Mouse (Mus musculus): ENCODE data around the gene Tgfbr2.
"Not testable (repeated sequence)": the region's sequence is repeated elsewhere in the genome, so short reads cannot be mapped to it uniquely, and the experiment has no call there.

The Tgfbr2 gene

DNA sequence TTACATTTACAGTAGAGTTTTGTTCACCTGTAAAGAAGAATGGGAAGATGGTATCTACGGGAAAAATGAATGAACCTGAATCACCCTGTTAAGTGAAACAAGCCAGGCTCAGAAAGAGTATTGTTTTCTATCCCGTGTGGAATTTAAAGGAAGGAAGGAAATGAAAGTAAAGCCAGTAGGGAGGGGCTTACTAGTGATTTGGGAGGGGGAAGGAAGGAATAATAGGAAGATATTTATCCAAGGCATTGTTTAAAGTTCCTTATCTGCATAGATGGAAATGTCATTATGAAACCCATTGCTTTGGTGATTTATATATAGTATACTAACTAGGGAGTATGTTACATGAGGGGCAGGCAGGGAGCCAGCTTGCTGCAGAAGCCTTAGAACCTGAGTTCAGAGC, 66.4 kb downstream of the Tgfbr2 start:
- DNase-seq, result no peak

DNA sequence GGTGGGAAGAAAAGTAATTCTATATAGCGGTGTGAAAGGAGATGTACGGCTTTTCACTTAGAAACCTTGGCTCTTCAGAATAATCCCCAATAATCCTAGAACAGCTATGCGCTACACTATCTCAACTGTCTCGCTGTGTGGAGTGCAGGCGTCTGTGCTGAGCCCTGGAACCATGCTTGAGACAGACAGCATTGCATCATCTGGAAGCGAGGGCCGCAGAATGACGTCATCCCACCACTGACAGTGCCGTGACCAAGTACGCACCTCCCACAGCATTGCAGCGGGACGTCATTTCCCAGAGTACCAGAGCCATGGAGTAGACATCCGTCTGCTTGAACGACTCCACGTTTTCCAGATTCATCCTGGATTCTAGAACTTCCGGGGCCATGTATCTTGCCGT, 70.4 kb downstream of the Tgfbr2 start:
- DNase-seq, result no peak

DNA sequence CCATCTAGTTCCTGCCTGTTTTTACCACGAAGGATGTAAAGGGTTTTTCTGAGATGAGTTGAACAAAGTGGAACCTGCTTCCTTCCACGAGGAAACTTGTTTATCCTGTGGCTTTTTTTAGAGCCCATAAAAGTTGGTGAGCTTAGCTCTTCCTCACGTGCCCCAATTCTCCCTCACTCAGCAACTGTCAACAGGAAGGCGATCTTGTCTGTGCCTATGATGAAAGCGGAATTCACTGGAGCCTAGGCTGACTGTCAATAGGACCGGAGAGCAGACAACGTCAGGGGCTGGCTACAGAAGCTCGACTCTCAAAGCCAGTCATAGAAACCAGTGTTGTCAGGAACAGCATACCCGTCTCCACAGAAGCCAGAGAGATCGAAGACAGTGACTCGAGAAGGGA, 73.3 kb downstream of the Tgfbr2 start:
- no peak for DNase-seq

DNA sequence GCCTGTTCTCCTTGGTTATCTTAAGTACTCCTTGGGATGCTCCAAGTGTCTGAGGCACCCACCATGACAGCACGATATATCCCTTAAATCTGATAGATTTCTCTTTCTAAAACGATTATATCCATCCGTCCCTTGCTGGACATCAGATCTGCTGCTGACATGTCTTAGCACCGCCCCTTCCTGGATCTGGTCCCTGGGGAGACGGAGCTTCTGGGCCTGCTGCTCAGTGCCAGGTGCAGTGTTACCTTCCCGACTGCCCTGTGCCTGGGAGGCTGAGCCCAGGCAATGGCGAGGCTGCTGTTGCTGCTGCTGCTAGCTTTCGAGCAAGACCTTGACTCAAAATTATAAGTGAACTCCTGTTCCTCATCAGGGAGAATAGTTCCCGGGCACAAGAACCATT, 75.1 kb downstream of the Tgfbr2 start:
- no peak for DNase-seq

DNA sequence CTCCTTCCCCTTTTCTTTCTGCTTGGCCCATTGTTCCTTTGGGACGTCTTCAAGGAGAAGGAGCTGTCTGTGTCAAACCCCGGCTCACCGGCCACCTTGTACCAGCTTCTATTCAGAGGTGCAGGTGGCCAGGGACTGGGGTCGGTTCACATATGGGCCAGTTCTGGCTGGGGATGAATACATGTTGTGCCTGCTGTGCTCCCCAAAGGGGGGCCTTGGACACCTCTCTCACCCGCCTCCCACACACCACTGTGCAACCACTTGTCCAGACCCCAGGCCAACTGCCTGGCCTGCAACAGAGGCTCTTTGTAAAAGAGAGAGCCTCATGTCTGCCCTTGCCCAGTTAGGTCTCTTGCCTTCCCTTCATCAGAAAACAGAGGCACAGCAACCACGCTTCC, 75.6 kb downstream of the Tgfbr2 start:
- DNase-seq, result no peak

DNA sequence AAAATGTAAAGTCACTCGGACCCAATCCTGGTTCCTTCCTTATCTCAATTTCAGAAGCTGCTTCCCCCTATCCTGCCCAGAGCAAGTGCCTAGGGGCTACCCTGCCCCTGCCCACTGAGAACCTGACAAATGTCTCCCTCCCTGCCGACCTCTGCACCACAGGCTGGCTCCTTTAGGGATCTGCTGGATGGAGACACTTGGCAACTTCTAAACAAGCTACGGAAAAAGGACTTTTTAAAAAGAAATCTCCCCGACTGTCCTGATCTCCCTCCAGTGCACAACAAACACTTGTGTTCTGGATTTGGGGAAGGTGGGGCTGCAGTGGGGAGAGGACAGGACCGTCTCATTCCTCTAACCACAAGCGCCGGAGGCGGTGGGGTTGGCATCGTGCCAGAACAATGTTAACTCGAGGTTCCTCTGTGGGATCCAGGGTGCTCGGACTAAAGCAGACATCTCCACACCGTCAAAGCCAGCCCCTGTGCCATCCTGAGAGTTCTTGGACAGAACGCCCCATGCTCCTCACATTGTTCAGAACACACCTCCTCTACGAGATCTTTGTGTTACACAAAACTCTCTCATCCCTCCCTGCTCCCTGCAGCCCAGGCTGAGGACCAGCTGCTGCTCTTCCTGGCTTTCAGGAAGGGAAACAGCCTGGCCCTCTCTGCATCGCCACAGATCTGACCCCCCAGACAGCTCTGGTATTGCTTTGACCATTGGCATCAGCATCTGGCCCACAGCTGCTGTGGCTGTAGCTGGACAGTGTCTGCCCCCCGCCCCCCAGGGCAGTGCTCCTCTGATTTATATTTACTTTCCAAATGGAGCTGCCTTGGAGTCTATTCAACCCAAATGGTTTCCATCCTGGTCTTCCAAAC, 76.2 kb downstream of the Tgfbr2 start:
- DNase-seq, result no peak

DNA sequence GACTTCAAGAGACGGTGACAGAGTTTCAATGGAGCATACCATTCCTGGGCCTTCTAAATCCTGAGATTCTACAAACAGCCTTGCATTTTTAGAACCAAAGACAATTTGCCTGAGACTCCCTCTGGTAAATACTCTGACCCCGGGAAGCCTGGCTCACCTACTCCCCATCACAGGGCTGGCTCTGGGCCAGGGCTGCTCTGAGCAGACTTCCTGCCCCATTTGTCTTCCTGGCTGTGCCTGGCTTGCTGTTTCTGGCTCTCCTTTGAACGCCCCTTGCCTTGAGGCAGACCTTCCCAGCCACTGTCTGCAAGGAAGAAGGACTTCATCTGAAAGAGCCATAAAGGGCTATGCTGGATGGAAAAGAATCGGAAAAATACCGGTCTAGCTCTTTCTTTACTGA, 83.2 kb downstream of the Tgfbr2 start:
- no peak for DNase-seq

DNA sequence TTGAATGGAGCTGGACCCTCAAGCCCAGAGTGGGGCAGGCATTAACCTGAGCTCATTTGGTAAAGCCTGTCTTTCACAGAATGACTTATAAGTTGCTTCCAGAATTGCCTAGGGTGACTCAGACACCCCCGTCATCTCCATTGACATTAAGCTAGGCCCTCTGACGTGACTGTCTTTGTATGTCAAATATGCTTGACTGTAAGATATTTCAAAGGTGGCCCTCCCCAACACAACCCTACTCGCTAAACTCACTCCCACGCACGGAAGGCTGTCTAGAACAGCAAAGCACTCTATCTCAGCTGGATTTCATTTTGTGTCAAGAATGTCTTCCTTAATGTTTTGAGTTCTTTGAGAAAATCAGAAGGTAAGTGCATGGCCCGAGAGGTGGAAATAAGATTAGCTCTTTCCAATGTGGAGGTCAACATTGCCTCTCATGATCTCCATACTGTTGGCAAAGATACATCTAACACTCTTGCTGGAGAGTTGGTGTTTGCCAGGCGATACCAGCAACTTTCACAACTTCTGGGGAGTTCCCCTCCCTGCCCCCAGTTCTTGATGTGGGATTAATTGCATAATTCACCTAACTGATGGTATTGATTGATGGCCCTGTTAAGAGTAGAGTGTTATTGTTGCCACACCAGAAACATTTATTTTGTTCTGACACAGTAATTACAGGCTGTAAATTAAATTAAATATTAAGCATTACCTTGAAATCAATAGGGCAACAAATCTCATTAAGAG, 83.9 kb downstream of the Tgfbr2 start:
- DNase-seq, result no peak

DNA sequence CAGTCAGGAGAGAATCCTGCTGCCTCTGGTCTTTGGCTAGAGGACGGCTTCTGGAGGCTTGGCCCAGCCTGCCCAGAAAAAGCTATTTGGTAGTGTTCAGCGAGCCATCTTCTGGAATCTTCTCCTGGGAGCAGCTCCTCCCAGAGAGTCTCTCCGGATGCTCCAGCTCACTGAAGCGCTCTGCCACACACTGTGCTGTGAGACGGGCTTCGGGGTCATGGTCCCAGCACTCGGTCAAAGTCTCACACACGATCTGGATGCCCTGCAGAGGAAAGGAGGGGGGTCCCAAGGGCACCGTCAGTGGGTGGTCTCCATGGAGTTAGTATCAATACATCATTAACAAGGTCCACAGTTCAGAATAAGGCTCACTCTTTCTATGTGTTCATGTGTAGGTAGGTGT, 84.9 kb downstream of the Tgfbr2 start:
- DNase-seq, result no peak

DNA sequence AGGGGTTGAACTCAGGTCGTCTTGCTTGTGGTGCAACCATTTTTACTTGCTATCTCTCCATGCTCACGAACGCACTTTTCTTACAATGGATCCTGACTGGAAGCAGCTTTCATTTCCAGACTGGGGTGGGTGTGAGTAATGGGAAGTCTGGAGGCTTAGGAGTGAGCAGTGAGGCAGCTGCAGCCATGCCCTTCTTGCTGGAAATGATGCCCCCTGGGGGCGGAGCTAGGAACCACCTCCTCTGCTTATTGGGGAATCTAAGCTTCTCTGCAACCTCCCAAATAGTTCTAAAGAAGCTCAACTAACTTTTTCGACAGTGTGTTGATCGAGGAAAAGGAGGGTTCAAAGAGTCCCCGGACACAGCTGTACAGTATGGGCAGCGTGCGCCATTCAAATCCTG, 86.2 kb downstream of the Tgfbr2 start:
- DNase-seq, result no peak

DNA sequence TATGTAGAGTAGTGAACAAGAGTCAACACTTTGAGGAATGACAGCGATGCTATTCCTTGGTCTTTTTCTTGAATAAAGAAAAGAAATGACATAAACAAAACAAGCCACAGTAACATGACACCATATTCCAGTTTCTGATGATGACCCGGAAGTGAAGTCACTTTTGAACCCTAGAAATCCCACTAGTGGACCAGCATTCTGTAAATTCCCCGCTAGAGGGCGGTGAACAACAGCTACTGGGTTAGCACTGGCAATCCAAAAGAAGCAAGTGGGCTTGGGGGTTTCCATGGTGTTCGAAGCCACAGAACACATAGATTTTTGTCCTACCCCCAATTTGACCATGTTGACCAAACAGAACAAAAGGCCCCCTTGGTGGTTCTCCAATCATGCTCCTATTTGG, 87.3 kb downstream of the Tgfbr2 start:
- DNase-seq, result peak; percentile 48 to 64

DNA sequence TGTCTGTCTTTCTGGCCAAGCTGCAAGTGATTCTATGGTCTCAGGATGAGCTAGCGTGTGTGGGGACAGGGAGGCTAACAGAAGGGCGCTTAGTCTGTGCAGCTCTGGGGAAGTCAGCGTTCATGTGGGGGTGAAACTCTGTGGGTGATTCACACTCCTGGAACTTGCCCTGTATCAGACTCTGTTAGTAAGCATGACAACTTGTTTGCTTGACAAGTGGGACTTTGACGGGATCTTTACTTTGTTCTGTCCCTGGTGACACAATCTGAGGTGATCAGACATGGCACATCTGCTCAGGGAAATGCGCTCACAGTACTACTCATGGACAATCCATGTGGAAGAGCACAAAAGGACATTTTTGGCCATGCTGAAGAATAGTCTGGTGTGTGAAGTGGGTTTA, 87.9 kb downstream of the Tgfbr2 start:
- DNase-seq, result no peak

DNA sequence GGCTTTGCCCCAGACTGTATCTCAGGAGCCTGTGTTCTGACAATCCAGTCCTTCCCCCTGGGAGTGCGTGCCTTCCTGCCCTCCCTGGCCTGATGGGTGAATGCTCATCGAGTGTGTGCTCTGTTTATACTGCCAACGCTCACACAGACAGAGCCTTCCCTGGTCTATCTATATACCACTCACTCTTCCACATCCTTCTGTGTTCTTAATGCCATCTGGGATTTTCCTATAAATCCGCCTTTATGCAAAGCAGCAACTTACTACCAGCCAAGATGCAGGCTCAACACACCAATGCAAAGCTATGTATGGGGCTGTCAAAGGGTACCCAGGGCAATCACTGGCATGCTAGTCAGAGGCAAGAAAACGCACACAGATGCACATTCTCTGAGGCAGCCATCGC, 89.2 kb downstream of the Tgfbr2 start:
- DNase-seq, result no peak

DNA sequence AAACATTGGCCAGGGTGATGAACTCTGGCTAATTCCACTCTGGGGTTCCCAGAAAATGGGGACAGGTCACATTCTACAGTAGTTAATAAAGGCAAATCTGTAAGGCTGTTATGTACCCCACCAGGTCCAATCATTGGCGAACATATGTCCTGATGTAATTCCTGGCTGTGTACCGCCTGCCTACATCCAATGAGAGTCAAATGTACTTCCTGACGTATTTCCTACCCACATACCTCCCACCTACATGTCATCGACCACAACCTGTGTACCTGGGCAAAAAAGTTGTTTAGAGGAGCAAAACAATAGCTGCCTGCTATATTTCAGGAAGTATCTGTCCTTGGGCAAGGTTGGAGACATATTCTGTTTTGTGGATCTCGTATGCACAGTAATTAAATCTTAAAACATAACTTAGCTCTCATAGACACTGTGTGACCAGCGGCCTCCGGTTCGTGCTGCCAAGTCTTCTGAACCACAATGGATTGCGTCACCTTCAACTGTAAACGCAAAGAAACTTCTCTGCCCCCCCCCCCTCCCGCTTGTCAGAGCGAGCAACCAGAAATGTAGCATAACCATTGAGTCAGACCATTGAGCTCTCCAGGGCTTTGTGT, 90.7 kb downstream of the Tgfbr2 start:
- DNase-seq, result no peak

DNA sequence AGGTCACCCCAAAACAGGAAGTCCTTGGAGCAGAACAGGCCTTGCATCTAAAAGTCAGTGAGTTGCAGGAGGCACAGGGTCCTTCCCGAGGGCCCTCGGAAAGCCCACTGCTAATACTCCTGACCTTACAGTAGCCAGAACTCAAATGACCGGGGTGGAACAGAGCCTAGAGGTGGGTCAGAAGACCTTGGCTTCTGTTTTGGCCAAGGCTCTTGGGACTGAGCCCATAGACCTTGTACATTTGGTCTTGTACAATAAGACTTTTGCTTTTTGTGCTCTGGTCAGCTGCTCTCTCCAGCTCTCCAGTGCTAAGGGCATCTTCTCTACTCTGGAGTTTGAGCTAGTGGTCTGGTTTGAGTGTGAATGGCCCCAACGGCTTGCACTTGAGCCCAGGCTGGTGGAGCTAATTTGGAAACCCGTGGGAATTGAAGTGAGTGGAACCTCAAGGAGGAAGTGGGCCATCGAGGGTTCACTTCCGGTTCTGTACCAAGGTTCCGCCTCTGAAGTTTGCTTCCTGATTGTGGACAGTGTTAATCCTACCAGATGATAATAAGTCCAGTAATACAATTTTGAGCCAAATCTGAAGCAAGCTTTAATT, 91.3 kb downstream of the Tgfbr2 start:
- no peak for DNase-seq

DNA sequence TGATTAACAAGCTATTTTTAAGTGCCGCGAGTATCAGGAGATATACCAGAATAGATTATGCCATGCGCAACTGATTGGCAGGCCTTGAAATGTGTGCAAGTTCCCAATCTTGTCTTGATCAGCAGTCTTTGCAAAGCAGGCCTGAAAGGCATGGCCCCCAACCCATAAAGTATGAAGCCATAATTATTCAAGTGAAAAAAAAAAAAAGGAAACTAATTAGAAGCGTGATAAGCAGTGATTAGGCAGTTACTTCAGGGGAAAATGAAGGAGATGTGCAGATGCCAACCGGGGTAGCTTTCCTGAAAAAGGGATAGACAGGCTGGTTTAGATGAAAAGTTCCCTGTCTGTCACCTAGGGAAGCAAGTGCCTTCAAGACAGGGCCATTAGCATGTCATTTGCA, 91.9 kb downstream of the Tgfbr2 start:
- no peak for DNase-seq

DNA sequence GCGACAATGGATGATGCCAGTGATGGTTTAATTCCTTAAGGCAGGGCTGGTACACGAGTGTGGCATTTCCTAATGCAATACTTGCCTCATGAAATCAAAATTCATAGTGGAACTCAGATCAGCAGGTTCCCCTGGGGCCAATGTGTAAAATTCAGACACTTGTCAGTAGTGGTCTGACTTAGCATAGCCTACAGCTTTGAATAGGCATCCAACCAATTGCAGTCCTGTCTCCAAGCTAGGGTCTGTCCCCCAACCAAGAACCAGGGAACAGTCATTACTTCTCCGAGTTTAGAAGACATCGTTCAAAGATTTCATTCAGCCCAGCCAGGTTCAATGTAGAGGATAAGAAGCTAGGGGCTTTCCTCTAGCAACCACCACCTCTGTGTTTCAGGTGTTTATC, 93.4 kb downstream of the Tgfbr2 start:
- no peak for DNase-seq

DNA sequence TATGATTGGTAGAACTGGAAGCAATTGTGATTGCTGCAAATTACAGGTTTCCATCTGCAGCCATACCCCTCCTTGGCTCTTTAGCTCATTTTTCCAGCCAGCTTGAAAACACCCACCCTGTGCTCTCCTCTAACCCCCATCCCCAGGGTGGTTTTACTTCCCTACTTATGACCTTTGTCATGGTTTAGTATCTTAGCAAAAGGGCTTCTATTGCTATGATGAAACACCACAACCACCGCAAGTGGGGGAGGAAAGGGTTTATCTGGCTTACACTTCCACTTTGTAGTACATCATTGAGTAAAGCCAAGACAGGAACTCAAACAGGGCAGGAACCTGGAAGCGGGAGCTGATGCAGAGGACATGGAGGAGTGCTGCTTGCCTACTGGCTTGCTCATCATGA, 97.7 kb downstream of the Tgfbr2 start:
- peak in 1 of 2 experiments; percentile 43 for DNase-seq

DNA sequence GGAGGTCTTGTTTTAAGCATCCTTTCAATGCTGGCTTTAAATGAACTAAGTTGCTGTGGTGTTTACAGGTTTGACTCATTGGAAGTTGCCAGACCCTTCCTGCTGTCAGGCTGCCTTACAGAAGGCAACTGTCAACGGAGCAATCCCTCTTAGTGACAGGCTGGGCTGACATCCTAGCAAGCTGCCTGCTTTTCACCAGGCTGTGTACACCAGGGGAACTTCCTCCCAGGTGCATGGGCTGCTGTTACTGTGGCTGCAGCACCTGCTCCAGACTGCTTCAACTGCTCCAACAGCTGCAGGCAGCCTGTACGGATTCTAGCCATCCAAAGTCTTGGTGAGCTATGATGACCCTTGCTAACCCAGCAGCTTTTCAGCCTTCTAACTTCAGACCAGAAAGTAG, 98.2 kb downstream of the Tgfbr2 start:
- peak; percentile 76 to 84 for DNase-seq

DNA sequence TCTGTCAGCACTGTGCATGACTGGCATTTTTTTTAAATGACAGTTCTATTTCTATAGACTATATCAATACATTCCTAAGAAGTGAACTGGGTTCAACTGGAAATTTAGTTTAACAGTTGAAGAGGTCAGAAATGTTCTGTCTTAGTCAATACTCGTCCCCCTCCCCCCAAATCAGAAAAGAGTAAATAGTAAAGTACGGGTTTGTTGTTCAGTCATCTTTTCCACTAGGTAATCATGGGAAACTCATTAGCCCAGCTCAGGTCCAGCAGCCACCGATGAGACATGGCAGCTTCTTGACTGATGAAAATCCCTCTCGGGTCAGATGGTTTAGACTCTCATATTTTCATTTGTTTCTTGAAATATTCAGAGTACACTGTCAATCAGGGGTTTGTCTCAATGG, 99.0 kb downstream of the Tgfbr2 start:
- DNase-seq, result no peak

DNA sequence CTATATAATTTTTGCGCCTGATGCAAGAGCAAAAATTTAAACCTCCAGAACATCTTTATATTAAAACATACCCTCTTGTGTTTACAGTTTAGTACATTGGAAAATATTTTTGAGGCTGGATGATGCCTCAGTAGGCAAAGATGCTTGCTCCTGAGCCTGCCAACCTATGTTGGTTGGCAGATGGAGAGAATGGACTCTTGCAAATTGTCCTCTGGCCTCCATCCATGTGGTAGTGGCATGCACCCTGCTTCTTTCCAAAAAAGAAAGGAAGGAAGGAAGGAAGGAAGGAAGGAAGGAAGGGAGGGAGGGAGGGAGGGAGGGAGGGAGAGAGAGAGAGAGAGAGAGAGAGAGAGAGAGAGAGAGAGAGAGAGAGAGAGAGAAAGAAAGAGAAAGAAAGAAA, 103.6 kb downstream of the Tgfbr2 start:
- DNase-seq, result not testable (repeated sequence)

DNA sequence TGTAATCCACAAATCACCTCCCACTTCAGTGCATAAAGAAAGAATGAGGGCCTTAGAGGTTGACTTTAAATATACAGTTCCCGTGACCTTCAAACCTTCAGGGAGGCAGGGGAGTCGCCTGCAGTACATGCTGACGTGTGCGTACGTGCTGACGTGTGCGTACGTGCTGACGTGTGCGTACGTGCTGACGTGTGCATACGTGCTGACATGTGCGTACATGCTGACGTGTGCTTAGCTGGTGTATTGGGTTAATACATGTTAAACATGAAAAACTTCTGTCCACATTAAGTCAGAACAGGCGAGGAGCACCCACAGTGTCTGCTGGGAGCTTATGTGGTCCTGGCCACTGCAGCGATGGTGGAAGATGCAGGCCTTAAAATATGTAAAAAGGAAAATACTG, 110.4 kb downstream of the Tgfbr2 start:
- DNase-seq, result no peak

DNA sequence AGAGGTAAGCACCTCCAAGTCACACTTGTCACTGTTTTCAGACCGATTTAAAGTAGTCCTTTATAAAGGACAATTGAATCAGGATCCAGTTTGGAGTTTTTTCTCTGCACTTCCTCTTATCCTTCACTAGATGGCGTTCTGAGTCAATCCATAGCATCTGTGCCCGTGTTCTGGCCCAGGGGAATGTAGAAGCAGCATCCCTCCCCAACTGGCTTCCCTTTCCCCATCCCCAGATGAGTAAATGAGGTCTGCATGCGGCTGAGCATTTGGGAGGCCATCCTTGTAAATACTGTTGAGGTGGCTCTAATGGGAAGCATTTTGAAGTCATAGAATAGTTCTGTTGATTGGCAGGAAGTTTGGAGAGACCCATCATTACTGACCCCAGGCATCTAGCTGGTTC, 114.5 kb downstream of the Tgfbr2 start:
- no peak for DNase-seq

DNA sequence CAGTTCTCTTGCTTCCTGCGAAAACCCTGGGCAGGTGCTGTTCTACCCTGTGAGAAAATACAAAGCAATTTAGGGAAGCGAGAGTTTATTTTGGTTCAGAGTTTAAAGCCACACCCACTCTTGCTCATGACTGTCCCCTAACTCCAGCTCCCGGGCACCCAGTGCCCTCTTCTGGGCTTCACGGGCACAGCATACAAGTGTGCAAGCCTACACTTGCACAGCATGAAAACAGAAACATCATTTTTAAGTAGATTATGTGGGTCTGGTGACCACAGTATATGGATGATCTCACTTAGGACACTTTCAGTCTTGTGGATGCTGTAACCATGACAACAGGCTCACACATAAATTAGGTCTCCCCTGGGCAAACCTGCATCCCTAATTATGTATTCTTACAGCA, 116.0 kb downstream of the Tgfbr2 start:
- no peak for DNase-seq

All from thymus, adult 18-20 months (tissue).